Mouse (Mus musculus) E14TG2a.4 (cell line): ENCODE measurements at regions not wholly inside any gene's neighbourhood (a gene's known extent, or its start where the extent isn't known, plus 50 kb on each side); places are given as distances from the start of the nearest gene placed in this dataset.

Experiments
- CTCF ChIP-seq: conservative IDR thresholded peaks from 2 replicates; pipeline ENCODE4 v1.5.1; 2014; ENCODE audit warnings: low read length
- NANOG ChIP-seq: IDR thresholded peaks from 2 replicates; pipeline ENCODE4 v1.6.1; 2014; ENCODE audit warnings: borderline replicate concordance, low read length, mixed read lengths

DNA sequence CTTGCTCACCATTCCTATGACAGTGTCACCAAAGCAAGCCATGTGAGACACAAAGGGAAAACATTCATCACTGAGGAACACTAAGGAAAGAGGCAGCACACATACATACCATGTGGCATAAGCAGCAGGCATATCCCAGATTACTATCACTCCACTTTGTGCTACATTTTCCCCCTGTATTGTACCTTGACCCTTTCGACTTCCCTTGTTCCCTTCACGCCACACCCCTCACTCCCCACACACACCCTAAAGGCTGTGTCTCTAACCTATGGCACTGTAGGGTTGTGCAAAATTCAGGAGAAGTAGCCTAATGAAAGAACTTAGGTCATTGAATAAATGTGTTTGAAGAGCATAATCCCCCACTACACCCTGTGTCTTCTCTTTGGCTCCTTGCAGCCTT lies 179.5 kb downstream of the Ptprc start:
- TF ChIP-seq CTCF, result no peak
- no peak for TF ChIP-seq NANOG
